Mouse (Mus musculus) bone marrow macrophage, adult 2 months (primary cell): ENCODE results near the gene Trip11. TPM values are rescaled to one million over a fixed set of nuclear protein-coding genes. Genes with fewer than 3 reads are reported as not detected.

Experiments used
- H3K27ac ChIP-seq: 2 replicates; pipeline ENCODE4 v1.5.1; 2012; ENCODE audit warnings: low read depth, low read length; ENCODE audit not compliant: insufficient read depth
- H3K4me1 ChIP-seq: 2 replicates; pipeline ENCODE4 v1.6.1; 2012; ENCODE audit warnings: low read length; ENCODE audit not compliant: control insufficient read depth, insufficient read depth
- H3K4me3 ChIP-seq: 2 replicates; pipeline ENCODE4 v1.5.1; 2012; ENCODE audit warnings: mild to moderate bottlenecking, low read length, moderate library complexity; ENCODE audit not compliant: insufficient read depth
- CTCF ChIP-seq: IDR thresholded peaks from 2 replicates; pipeline ENCODE4 v1.5.1; 2012; ENCODE audit warnings: low read depth, mild to moderate bottlenecking, low read length, moderate library complexity
- POLR2A ChIP-seq: IDR thresholded peaks from 2 replicates; pipeline ENCODE4 v1.6.1; 2012; ENCODE audit warnings: mild to moderate bottlenecking, low read depth, low read length, borderline replicate concordance
- polyA plus RNA-seq: library from polyadenylated mRNA; stranded (reverse); fragments of >200 nt; gene quantifications from 2 replicates; pipeline ENCODE4 v1.2.4, GENCODE M21; 2012; ENCODE audit not compliant: missing spikeins, insufficient read depth, insufficient read length

Gene Trip11
- polyA plus RNA-seq, 1 experiment: 23.5 TPM

DNA sequence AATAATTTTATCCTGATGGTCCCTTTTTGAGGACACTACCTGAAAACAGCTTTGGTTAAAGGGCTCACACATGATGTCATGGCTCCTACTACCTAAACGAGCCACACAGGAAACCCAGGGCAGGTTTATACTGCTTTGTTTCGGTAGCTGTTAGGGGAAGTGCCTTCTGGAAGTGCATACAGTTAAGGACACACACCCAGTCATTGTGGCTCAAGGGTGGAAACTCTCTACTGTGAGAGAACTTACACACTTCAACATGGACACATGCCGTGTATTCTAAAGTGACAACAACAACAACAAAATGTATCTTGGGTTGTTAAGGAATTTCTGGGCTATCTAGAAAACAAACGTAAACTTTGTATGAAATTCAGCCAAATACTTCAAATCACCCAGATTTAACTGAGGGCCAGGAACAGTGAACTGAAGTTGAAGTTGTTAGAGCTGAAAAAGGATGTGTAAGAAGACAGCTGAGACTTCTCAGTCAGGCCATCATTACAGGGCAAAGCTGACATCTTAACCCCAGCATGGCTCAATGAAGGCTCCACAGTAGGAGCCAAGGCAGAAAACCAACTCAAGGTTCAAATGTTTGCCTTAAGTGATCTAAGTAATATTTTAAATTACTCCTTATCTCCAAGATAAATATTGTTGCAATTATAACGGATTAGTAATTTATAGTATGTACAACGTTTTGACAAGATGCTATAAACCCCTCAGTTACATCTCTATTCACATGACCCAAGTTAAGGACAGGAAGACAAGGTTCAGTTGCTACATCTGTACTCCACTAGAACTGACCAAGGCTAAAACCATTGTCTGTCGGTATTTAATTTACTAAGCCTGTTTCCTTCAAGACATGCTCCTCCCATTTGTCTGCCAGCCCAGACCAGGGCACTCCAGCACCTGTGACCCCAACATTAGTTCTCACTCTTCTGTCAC lies 80.6 kb downstream of the Trip11 start:
- no peaks in the 10 kb centered on the region for H3K4me1 ChIP-seq
- no peak overlapping the region for H3K27ac ChIP-seq
- no peak overlapping the region for H3K4me3 ChIP-seq
- TF ChIP-seq CTCF (no peak), POLR2A (no peak)

- no peak overlapping the region for H3K4me3 ChIP-seq
- no peaks in the 10 kb centered on the region for H3K4me1 ChIP-seq
- TF ChIP-seq POLR2A (no peak), CTCF (no peak)
- no peak overlapping the region for H3K27ac ChIP-seq
Observed at GRCm38 (mm10) chr12:101831221-101831620, 81.8 kb downstream of the Trip11 start.

- Histone ChIP-seq H3K4me1 (peaks cover 23% of the 10 kb centered on the region), H3K27ac (no peak overlapping the region), H3K4me3 (no peak overlapping the region)
- TF ChIP-seq CTCF (no peak), POLR2A (no peak)
Observed at GRCm38 (mm10) chr12:101823161-101823560, 89.9 kb downstream of the Trip11 start.

DNA sequence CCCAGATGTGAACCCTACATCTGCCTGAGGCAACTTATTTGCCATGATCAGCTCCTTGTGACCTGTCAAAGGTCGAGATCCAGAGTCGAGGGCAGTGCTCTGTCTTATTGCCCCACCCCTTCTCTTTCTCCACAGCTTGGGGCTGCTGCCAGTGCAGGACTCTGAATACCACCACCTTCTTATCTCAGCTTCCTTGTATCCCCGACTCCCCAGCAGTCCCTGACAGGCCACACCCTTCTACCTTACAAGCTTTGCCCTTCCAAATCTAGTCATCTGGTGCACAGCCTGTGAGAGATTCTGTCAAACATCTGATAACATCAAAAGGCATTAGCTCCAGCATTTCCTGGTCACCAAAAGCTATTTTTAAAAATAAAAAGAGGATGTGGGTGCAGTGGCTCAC lies 91.5 kb downstream of the Trip11 start:
- peak overlapping the region; percentile 48 for H3K27ac ChIP-seq
- TF ChIP-seq POLR2A (no peak), CTCF (no peak)
- peaks cover 23% of the 10 kb centered on the region for H3K4me1 ChIP-seq
- H3K4me3 ChIP-seq: no peak overlapping the region; the same call in 1 of the 2 replicates

- Histone ChIP-seq H3K27ac (no peak overlapping the region), H3K4me1 (peaks cover 23% of the 10 kb centered on the region), H3K4me3 (no peak overlapping the region)
- TF ChIP-seq CTCF: no peak
- TF ChIP-seq POLR2A: no peak
Observed at GRCm38 (mm10) chr12:101819570-101819969, 93.5 kb downstream of the Trip11 start.

DNA sequence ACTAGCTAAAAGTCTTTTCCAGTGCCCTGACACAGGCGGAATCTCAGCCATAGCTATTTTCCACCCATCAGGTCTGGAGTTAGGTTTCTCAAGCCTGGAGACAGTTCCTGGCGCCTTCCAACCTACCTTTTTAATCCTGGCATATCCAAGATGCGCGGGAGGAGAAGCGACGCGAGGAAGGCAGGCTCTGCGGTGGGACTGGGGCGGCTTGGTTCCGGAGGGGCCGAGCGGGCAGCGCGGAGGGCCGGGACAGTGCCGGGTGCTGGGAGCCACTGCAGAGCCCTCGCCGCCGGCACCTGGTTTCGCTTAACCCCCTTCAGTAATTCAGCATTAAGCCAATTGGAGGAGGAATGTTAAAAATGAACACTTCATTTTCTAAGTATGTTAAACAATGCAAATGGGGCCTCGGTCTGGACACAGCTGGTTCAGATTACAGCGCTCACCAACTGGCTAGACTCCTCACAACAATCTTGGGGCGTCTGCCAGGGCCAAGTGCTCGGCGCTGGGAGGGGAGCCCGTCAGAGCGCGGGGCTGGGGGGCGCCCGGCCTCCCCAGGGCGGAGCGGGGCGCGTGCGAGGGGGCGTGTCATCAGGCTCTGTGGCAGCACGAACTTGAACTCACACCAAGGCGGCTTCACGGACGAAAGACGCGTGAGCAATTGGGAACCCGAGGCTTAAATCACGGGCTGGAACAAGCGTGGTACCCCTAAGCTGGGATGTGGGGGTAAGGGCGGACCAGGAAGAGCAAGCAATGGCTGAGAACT lies 94.3 kb downstream of the Trip11 start, which contains the start of gene Fbln5:
Gene Fbln5, minus strand, starts transcription at position 448 of the 763 bp plus-strand sequence.
- Histone ChIP-seq H3K27ac (no peak within 1 kb of the TSS), H3K4me3 (peak within 1 kb of the TSS; percentile 52), H3K4me1 (peaks cover 23% of the 10 kb centered on the region)
- TF ChIP-seq CTCF: no peak

- H3K4me1 ChIP-seq: peaks cover 23% of the 10 kb centered on the region
- no peak overlapping the region for H3K27ac ChIP-seq
- TF ChIP-seq POLR2A: no peak
- TF ChIP-seq CTCF: no peak
- peak overlapping the region; percentile 52 for H3K4me3 ChIP-seq
Observed at GRCm38 (mm10) chr12:101818246-101818607, 94.8 kb downstream of the Trip11 start.

- TF ChIP-seq POLR2A (no peak), CTCF (no peak)
- Histone ChIP-seq H3K4me3 (no peak overlapping the region), H3K4me1 (peaks cover 15% of the 10 kb centered on the region), H3K27ac (no peak overlapping the region)
Observed at GRCm38 (mm10) chr12:101816810-101817209, 96.3 kb downstream of the Trip11 start.

DNA sequence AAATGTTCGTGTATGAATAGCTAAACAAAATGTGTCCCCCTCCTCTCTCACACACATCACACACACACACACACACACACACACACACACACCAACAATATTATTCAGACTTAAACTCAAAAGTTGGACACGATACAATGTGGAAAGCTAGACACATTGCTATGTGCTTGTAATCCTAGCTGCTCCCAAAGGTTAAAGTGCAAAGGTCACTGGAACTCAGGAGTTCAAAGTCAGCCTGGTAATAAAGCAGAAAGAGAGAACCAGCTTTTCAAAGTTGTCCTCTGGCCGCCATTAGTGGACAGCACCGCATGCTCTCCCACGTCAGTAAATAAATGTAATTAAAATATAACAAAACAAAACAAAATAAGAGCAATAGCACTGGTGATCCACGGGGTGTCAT lies 97.3 kb downstream of the Trip11 start:
- no peak overlapping the region for H3K4me3 ChIP-seq
- no peak overlapping the region for H3K27ac ChIP-seq
- TF ChIP-seq POLR2A (no peak), CTCF (no peak)
- H3K4me1 ChIP-seq: peaks cover 5% of the 10 kb centered on the region

GRCm38 (mm10) chr12:101814423-101814822 lies 98.6 kb downstream of the Trip11 start:
- TF ChIP-seq CTCF (no peak), POLR2A (no peak)

DNA sequence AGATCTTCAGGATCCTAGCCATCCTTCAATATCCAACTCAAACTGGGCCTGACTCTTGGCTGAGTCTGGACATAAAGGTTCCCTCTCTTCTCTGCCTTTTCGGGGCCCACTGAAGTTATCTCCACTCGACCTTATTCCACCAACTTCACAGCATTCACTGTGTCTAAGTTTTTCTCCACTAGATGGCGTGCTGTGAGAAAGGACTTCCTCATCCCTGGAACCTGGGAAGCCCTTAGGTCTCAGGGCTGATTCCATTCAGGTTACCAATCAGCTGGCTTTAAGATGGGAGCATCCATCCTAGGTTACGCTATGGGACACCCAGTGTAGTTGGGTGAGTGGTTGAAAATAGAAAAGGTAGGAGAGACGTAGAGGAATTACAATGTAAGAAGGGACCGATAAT lies 101.9 kb downstream of the Trip11 start:
- no peak for TF ChIP-seq POLR2A
- 0 out of 2 replicates have a peak, but pooled peaks have one; percentile 6 for TF ChIP-seq CTCF
- H3K4me1 ChIP-seq: no peaks in the 10 kb centered on the region
- no peak overlapping the region for H3K27ac ChIP-seq
- H3K4me3 ChIP-seq: no peak overlapping the region

More at GRCm38 (mm10) chr12:101814423-101814822, 98.6 kb downstream of the Trip11 start:
- Histone ChIP-seq H3K4me3 (no peak overlapping the region), H3K4me1 (peaks cover 3% of the 10 kb centered on the region), H3K27ac (no peak overlapping the region)
